ENCODE assay signal across 7 mouse cellular contexts in the genomic region with DNA sequence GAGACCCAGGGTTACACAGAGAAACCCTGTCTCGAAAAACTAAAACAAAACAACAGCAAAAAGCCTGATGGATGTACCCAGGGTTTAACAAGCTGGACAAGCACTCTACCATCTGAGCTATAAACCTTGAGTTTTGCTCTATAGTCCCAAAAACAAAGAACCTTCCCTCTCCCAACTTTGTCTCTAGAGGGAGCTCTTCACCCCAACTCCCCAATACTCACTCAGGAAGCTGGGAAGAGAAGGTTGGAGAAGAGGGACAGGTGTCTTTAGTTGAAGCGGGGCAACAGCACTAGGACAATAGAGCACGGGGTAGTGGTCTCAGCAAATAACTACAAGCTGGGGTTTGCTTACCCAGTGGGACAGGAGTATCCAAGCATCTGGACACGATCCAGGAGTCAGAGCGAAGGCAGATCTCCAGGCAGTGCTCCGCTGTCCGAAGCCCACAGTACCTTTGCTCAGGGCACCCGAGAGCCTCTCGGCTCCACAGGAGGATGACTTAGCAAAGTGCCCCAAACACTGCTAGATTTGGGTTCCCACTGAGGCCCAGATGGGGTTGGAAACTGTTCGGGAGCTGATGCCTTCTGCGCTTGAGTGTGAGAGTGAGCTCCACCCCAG. TPM values are rescaled to one million over a fixed set of nuclear protein-coding genes. Genes with fewer than 3 reads are reported as not detected.
A peak's percentile ranks its signal among the peaks of the same experiment; 100 is the strongest.
DNase-seq lines count a peak whose midpoint lies in the region; ATAC-seq and TF ChIP-seq lines count a peak whose summit lies in the region.

No protein-coding gene starts in this region.

- 0 out of 2 replicates have a peak, but pooled peaks cover 2% of the 10 kb centered on the region for H3K9me3 ChIP-seq in hindbrain, embryonic 12.5 days (replicated peaks)

- peaks cover 11% of the 10 kb centered on the region; the same call in 1 of the 2 replicates for H3K4me1 ChIP-seq in hindbrain, embryonic 12.5 days

- peak; percentile 60 for TF ChIP-seq CTCF in left cerebral cortex, adult 2 months (IDR thresholded peaks at IDR 0.05)

- H3K4me3 ChIP-seq in left cerebral cortex, adult 2 months: no peak overlapping the region
- no peak overlapping the region for H3K4me3 ChIP-seq in hindbrain, embryonic 12.5 days

- 33% methylated on average over 11 of the region's 11 CpGs for WGBS in hindbrain, embryonic 12.5 days

- peak overlapping the region; percentile 11; the same call in 1 of the 2 replicates for H3K4me2 ChIP-seq in hindbrain, embryonic 12.5 days (replicated peaks)

- no peak overlapping the region for H3K27ac ChIP-seq in left cerebral cortex, adult 2 months
- no peak overlapping the region for H3K27ac ChIP-seq in hindbrain, embryonic 12.5 days

- ATAC-seq in hindbrain, embryonic 12.5 days (ENCODE audit: low FRiP score): no peak

- no peak overlapping the region for H3K9ac ChIP-seq in hindbrain, embryonic 12.5 days

- DNase-seq in left cerebral cortex, adult 2 months (ENCODE audit: extremely low spot score in 1 of 2, low spot score in 2 of 2): no peak
- no peak for DNase-seq in left cerebral cortex, postnatal 10 days (ENCODE audit: extremely low spot score in 1 of 2, low spot score in 2 of 2)
- peak; percentile 71 for DNase-seq in brain, adult 2 months (ENCODE audit: low read depth, low spot score)
- DNase-seq in retina, embryonic 14.5 days (ENCODE audit: low spot score): peak; percentile 52
- no peak for DNase-seq in gastrocnemius, adult 18-20 months (ENCODE audit: low spot score)
- DNase-seq in spleen, adult 18-20 months: no peak

- H3K27me3 ChIP-seq in hindbrain, embryonic 12.5 days: no peaks in the 10 kb centered on the region

- no peaks in the 10 kb centered on the region for H3K36me3 ChIP-seq in hindbrain, embryonic 12.5 days

- intact Hi-C loops in left cerebral cortex, adult 2 months (cut with DNase I): no loop called here
- intact Hi-C loops in left cerebral cortex, postnatal 10 days (cut with DNase I): no loop called here

RNA-seq across cellular contexts. Expression of a gene that starts 37.3 kb away (rescaled TPM):
- total RNA-seq in left cerebral cortex, adult 2 months (2021): 10 to 100 TPM; 11.4 to 11.5 TPM
- total RNA-seq in left cerebral cortex, postnatal 10 days (2021): 10 to 100 TPM; 10.5 to 12.7 TPM
- 7.1 and 7.3 TPM in 2 replicates for polyA plus RNA-seq in hindbrain, embryonic 12.5 days (2016; fragmentation: Nextera tagmentation; extraction: Ambion mirVana)
- total RNA-seq in gastrocnemius, adult 18-20 months (2021): 1 to 10 TPM; 3.9 to 4.1 TPM

Comparison
In these comparisons a context has a peak if more than half of its experiments do, and no peak if none do; other contexts are left out.
1. DNase-seq: peak in brain, adult 2 months (single experiment) and retina, embryonic 14.5 days (single experiment); none in left cerebral cortex, adult 2 months (0 of 2), left cerebral cortex, postnatal 10 days (0 of 2), gastrocnemius, adult 18-20 months (single experiment) and spleen, adult 18-20 months (0 of 2).